Mouse (Mus musculus) liver, embryonic 16.5 days (tissue): Measurements from ENCODE around the gene Grasp. TPM values are rescaled to one million over a fixed set of nuclear protein-coding genes. Genes with fewer than 3 reads are reported as not detected.

Experiments
- microRNA-seq: library from miRNA; unstranded; fragments of <30 nt; microRNA quantifications from one replicate; pipeline ENCODE4, GENCODE M21; 2016
- polyA plus RNA-seq: library from polyadenylated mRNA; unstranded; fragments of >200 nt; fragmentation: Nextera tagmentation; extraction: Ambion mirVana; gene quantifications from 2 replicates; pipeline ENCODE4 v1.2.1, GENCODE M21; 2015

Gene Grasp
- polyA plus RNA-seq, 1 experiment from 2014 or later: 0.54 TPM

Small RNAs within 50 kb of the gene (microRNA-seq; reads per million reads assigned to microRNA genes)
- gene Mir6962: not detected

Other genes with a start within 250 kb of the Grasp start
- gene Gm47841, start 176.8 kb upstream of the Grasp start, polyA plus RNA-seq: not detected in 2 replicates
- gene Fignl2, start 145.6 kb upstream of the Grasp start, polyA plus RNA-seq: 0.07 TPM in 2 replicates
- gene Ankrd33, start 108.4 kb upstream of the Grasp start, polyA plus RNA-seq: not detected in 2 replicates
- 2.3 and 3.2 TPM in 2 replicates for gene Acvrl1, start 95.7 kb upstream of the Grasp start, polyA plus RNA-seq
- 2.0 and 2.1 TPM in 2 replicates for gene Acvr1b, start 50.1 kb upstream of the Grasp start, polyA plus RNA-seq
- 0.67 and 0.69 TPM in 2 replicates for gene Nr4a1, start 30.1 kb downstream of the Grasp start, polyA plus RNA-seq
- 25.0 and 26.1 TPM in 2 replicates for gene Atg101, start 60.1 kb downstream of the Grasp start, polyA plus RNA-seq
- 0.72 and 0.81 TPM in 2 replicates for gene 6030408B16Rik, start 69.0 kb downstream of the Grasp start, polyA plus RNA-seq
- gene Krt80, start 146.0 kb downstream of the Grasp start, polyA plus RNA-seq: 0.32 and 0.52 TPM in 2 replicates
- 2.4 and 3.4 TPM in 2 replicates for gene Krt7, start 186.9 kb downstream of the Grasp start, polyA plus RNA-seq
- gene Krt87, start 214.6 kb downstream of the Grasp start, polyA plus RNA-seq: not detected in 2 replicates
- not detected in 2 replicates for gene Krt88, start 223.6 kb downstream of the Grasp start, polyA plus RNA-seq
- not detected in 2 replicates for gene Krt81, start 239.6 kb downstream of the Grasp start, polyA plus RNA-seq
- gene Krt86, start 249.3 kb downstream of the Grasp start, polyA plus RNA-seq: not detected in 2 replicates